Mouse (Mus musculus) heart, adult 2 months (tissue): ENCODE measurements at regions not wholly inside any gene's neighbourhood (a gene's known extent, or its start where the extent isn't known, plus 50 kb on each side); places are given as distances from the start of the nearest gene placed in this dataset.

ENCODE experiments used
- CTCF ChIP-seq: fragments of 200-600 bp; IDR thresholded peaks from 2 replicates; pipeline ENCODE4 v1.8.1; 2022; ENCODE audit warnings: antibody characterized with exemption, mild to moderate bottlenecking, moderate library complexity
- POLR2A ChIP-seq: fragments of 200-500 bp; IDR thresholded peaks from 2 replicates; pipeline ENCODE4 v1.6.1; 2011; ENCODE audit warnings: mild to moderate bottlenecking, low read depth, low read length, control low read depth; ENCODE audit not compliant: insufficient read depth

- TF ChIP-seq POLR2A (no peak), CTCF (peak; percentile 77)
These were observed 134.9 kb downstream of the Edem1 start for GRCm38 (mm10) chr6:108963295-108963694.
